Mouse (Mus musculus): ENCODE data around the gene Cspg4.
"Not testable (repeated sequence)": the region's sequence is repeated elsewhere in the genome, so short reads cannot be mapped to it uniquely, and the experiment has no call there.

Cspg4 gene

GRCm38 (mm10) chr9:56926025-56926360 is 61.2 kb downstream of the Cspg4 start:
- no peak for DNase-seq (ENCODE audit: low read depth, low spot score)

- no peak for DNase-seq (ENCODE audit: low read depth, low spot score)
Measured at GRCm38 (mm10) chr9:56926387-56926786, 61.6 kb downstream of the Cspg4 start.

GRCm38 (mm10) chr9:56927191-56928012 is 62.6 kb downstream of the Cspg4 start:
- DNase-seq (ENCODE audit: low read depth, low spot score): no peak

- peak; percentile 71 for DNase-seq (ENCODE audit: low read depth, low spot score)
Measured at GRCm38 (mm10) chr9:56928041-56928811, 63.4 kb downstream of the Cspg4 start, which contains the start of gene Snx33. TSS of gene Snx33 (minus strand) at chr9:56928371.

- no peak for DNase-seq (ENCODE audit: low read depth, low spot score)
Measured at GRCm38 (mm10) chr9:56929496-56929895, 64.7 kb downstream of the Cspg4 start.

GRCm38 (mm10) chr9:56930556-56930955 is 65.7 kb downstream of the Cspg4 start:
- no peak for DNase-seq (ENCODE audit: low read depth, low spot score)

- no peak for DNase-seq (ENCODE audit: low read depth, low spot score)
Measured at GRCm38 (mm10) chr9:56936861-56937222, 72.0 kb downstream of the Cspg4 start.

GRCm38 (mm10) chr9:56937223-56938160 is 72.7 kb downstream of the Cspg4 start, which contains the start of gene Imp3:
TSS of gene Imp3 (plus strand) at chr9:56937475.
- peak; percentile 97 for DNase-seq (ENCODE audit: low read depth, low spot score)

GRCm38 (mm10) chr9:56938374-56938773 is 73.5 kb downstream of the Cspg4 start:
- DNase-seq (ENCODE audit: low read depth, low spot score): no peak

- peak; percentile 41 for DNase-seq (ENCODE audit: low read depth, low spot score)
Measured at GRCm38 (mm10) chr9:56947481-56947880, 82.6 kb downstream of the Cspg4 start.

- DNase-seq (ENCODE audit: low read depth, low spot score): not testable (repeated sequence)
Measured at GRCm38 (mm10) chr9:56948699-56949098, 83.9 kb downstream of the Cspg4 start.
